Mouse (Mus musculus): ENCODE data around the gene Ganc. TPM values are rescaled to one million over a fixed set of nuclear protein-coding genes. Genes with fewer than 3 reads are reported as not detected.

Gene Ganc
- 23.1 TPM for polyA plus RNA-seq (2014; fragmentation: Illumina TruSeq; extraction: RNeasy Lipid Tissue Mini Kit (QIAGEN cat#74804))

DNA sequence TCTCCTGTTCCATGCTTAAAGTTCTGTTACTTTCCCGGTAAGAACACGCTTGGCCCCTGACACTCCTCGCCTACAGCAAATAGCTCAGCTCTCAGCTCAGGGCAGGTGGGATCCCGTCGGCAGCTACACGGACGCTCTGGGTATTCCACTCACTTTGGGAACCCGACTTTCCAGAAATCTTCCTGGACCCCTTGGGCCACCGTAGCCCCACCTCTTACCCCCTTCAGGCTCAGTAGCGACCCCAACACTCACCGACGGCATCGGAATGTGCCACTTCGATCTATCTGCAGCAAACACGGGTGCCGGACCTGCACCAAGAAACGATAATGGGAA is at the start of gene Ganc:
Ganc (plus strand) TSS at position 244 of the 333 bp plus-strand sequence.

GRCm38 (mm10) chr2:120403986-120404822 is 508 bp downstream of the Ganc start, which contains the start of gene Tmem87a:
Gene Tmem87a, minus strand, starts transcription at chr2:120404113.

GRCm38 (mm10) chr2:120455719-120456118 is 52.0 kb downstream of the Ganc start, which contains the start of gene Capn3:
Gene Capn3, plus strand, starts transcription at chr2:120456019.

Other genes with a start within 250 kb of the Ganc start
- 46.0 TPM for gene Ehd4, start 249.3 kb upstream of the Ganc start, polyA plus RNA-seq (2014; fragmentation: Illumina TruSeq; extraction: RNeasy Lipid Tissue Mini Kit (QIAGEN cat#74804))
- 0.09 TPM for gene Pla2g4e, start 158.6 kb upstream of the Ganc start, polyA plus RNA-seq (2014; fragmentation: Illumina TruSeq; extraction: RNeasy Lipid Tissue Mini Kit (QIAGEN cat#74804))
- gene Pla2g4d, start 114.7 kb upstream of the Ganc start, polyA plus RNA-seq (2014; fragmentation: Illumina TruSeq; extraction: RNeasy Lipid Tissue Mini Kit (QIAGEN cat#74804)), result not detected
- gene Pla2g4f, start 89.7 kb upstream of the Ganc start, polyA plus RNA-seq (2014; fragmentation: Illumina TruSeq; extraction: RNeasy Lipid Tissue Mini Kit (QIAGEN cat#74804)), result not detected
- 23.3 TPM for gene Vps39, start 50.8 kb upstream of the Ganc start, polyA plus RNA-seq (2014; fragmentation: Illumina TruSeq; extraction: RNeasy Lipid Tissue Mini Kit (QIAGEN cat#74804))
- gene Tmem87a, start 217 bp downstream of the Ganc start, polyA plus RNA-seq (2014; fragmentation: Illumina TruSeq; extraction: RNeasy Lipid Tissue Mini Kit (QIAGEN cat#74804)), result 141 TPM
- gene Capn3, start 52.1 kb downstream of the Ganc start, polyA plus RNA-seq (2014; fragmentation: Illumina TruSeq; extraction: RNeasy Lipid Tissue Mini Kit (QIAGEN cat#74804)), result not detected
- gene Zfp106, start 159.9 kb downstream of the Ganc start, polyA plus RNA-seq (2014; fragmentation: Illumina TruSeq; extraction: RNeasy Lipid Tissue Mini Kit (QIAGEN cat#74804)), result 104 TPM
- gene Snap23, start 163.8 kb downstream of the Ganc start, polyA plus RNA-seq (2014; fragmentation: Illumina TruSeq; extraction: RNeasy Lipid Tissue Mini Kit (QIAGEN cat#74804)), result 159 TPM
- 55.3 TPM for gene Haus2, start 205.5 kb downstream of the Ganc start, polyA plus RNA-seq (2014; fragmentation: Illumina TruSeq; extraction: RNeasy Lipid Tissue Mini Kit (QIAGEN cat#74804))
- gene Lrrc57, start 205.6 kb downstream of the Ganc start, polyA plus RNA-seq (2014; fragmentation: Illumina TruSeq; extraction: RNeasy Lipid Tissue Mini Kit (QIAGEN cat#74804)), result 38.4 TPM
- 13.6 TPM for gene Stard9, start 225.2 kb downstream of the Ganc start, polyA plus RNA-seq (2014; fragmentation: Illumina TruSeq; extraction: RNeasy Lipid Tissue Mini Kit (QIAGEN cat#74804))